Mouse (Mus musculus) small intestine, adult 2 months (tissue): ENCODE measurements around the gene Adamtsl1.

ENCODE experiments used
- CTCF ChIP-seq: fragments of 200-500 bp; IDR thresholded peaks from 2 replicates; pipeline ENCODE4 v1.5.1; 2012; ENCODE audit warnings: low read depth, mild to moderate bottlenecking, control low read depth, inconsistent platforms, low read length, moderate library complexity, mixed read lengths; ENCODE audit not compliant: insufficient replicate concordance, insufficient read length; ENCODE audit errors: extremely low read depth
- POLR2A ChIP-seq: fragments of 200-500 bp; IDR thresholded peaks from 2 replicates; pipeline ENCODE4 v1.6.1; 2012; ENCODE audit warnings: low read depth, mild to moderate bottlenecking, control low read depth, inconsistent platforms, low read length, moderate library complexity

- no peak for TF ChIP-seq POLR2A
- TF ChIP-seq CTCF: no peak
Observed at GRCm38 (mm10) chr4:86006596-86006995, 492.6 kb downstream of the Adamtsl1 start.
